Mouse (Mus musculus) retina, adult 2 months (tissue): ENCODE measurements around the gene Rpap2.

Experiments used
- DNase-seq: peaks from one replicate; pipeline ENCODE4 v3.0.0-alpha.2; 2012; ENCODE audit warnings: low read depth, low spot score

The Rpap2 gene

GRCm38 (mm10) chr5:107687161-107687560 lies 90.0 kb downstream of the Rpap2 start:
- no peak for DNase-seq

DNA sequence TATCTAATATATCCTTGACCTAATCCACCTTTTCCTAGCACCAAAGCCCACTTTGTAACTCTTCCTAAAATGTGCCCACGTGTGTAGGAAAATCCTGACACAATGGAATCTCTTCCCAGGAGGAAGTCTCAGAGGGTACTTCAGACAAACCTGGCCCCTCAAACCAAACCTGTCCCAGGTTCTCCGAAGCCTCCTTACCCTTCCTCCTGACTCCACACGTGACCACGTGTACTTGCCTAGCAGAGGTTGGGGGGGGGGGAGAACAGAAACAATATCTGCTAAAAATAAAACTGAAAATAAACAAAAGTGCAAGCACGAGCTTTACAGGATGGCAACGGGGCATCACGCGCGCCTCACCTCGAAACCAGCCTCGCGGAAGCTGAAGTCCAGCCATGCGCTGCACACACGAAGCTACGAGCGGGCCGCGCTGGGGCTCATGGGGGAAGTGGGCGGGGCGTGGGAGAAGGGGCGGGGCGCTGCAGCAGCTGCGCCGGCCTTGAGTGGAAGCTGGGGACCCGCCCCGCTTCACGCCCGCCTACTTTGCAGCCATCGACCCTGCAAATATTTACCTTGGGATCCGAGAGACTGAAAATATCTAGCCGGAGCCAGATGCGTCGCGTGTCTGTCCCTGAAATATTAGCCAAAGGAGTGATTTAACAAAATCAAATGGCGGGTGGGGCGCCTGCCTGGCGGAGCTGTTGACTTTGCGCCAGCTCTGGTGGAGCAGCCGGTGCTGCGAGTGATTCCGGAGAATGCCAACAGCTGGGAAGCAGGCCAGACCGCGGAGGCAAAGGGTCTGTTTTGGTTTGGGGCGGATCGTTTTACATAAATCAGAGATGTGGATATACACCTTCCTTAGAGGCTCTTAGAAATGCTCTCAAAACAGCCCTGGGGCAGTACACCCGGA lies 90.7 kb downstream of the Rpap2 start:
- DNase-seq: peak; percentile 33

DNA sequence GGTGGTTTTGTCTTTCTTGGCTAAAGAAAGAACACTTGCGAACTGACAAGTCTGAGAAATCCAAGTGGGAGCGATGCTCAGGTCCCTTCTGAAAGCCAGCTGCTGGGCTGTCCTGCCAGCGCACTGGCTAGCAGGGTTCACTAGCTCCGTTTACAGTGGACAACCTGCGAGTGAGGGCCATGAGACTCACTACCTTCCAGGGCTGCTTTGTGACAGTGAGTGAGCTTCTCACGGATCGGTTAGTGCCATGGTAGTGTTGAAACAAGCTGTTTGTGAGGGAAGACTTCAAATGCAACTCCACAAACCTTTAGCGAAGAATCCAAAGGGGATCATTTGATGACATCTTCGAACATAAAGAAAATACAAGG lies 91.3 kb downstream of the Rpap2 start:
- no peak for DNase-seq

- no peak for DNase-seq
Measured at GRCm38 (mm10) chr5:107695019-107695418, 97.8 kb downstream of the Rpap2 start.

- DNase-seq: no peak
Measured at GRCm38 (mm10) chr5:107698888-107699287, 101.7 kb downstream of the Rpap2 start.

DNA sequence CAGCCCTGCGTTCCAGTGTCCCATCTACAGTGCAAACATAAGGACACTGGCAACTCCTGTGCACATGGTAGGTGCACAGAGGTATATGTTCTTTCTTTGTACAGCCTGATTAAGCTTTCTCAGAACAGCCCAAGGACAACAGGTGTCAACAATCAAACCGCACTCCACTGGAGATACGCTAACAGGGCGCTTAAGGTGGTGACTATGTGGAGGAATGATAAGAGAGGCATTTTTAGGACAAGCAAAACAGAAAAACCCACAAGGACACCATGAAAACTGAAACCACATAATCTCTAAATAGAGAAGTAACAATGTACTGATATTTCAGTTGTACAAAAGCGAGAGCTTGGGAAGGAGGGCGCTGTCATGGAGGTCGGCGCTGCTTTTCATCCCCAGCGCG lies 103.7 kb downstream of the Rpap2 start:
- no peak for DNase-seq

DNA sequence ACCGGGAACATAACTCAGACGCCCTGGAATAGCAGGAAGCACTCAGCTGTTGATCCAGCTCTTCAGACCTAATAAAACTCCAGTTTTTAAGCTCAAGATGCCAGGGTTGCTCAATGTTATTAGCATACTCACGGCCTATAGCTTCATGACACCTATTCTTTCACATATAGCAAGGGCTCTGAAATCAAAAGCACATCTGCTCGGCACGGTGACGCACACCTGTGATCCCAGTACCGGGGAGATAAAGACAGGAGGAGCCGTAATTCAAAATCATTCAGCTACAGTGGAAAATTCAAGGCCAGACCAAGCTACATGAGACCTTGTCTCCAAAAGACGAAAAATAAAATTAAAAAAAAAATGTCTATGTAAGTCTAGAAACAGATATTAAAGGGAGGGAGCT lies 104.5 kb downstream of the Rpap2 start:
- no peak for DNase-seq

GRCm38 (mm10) chr5:107703207-107703763 lies 106.1 kb downstream of the Rpap2 start:
- no peak for DNase-seq

DNA sequence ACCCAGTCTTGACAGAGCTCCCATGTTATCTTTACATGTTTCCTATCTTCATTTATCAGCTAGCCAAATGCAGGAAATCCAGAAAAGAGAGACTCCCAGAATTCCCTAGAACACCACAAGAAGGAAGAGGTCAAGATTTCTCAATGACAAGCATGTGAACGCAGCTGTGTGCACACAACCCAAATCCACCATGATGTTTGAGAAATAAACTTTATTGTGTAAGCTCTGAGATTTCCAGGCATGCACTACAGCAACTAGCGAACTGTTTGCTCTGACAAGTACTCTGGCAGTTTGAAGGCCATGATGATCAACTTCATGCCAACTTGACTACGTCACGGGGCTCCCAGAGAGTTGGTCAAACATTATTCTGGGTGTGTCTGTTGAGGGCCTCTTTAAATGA lies 108.6 kb downstream of the Rpap2 start:
- no peak for DNase-seq

GRCm38 (mm10) chr5:107706262-107706661 lies 109.1 kb downstream of the Rpap2 start:
- DNase-seq: no peak

DNA sequence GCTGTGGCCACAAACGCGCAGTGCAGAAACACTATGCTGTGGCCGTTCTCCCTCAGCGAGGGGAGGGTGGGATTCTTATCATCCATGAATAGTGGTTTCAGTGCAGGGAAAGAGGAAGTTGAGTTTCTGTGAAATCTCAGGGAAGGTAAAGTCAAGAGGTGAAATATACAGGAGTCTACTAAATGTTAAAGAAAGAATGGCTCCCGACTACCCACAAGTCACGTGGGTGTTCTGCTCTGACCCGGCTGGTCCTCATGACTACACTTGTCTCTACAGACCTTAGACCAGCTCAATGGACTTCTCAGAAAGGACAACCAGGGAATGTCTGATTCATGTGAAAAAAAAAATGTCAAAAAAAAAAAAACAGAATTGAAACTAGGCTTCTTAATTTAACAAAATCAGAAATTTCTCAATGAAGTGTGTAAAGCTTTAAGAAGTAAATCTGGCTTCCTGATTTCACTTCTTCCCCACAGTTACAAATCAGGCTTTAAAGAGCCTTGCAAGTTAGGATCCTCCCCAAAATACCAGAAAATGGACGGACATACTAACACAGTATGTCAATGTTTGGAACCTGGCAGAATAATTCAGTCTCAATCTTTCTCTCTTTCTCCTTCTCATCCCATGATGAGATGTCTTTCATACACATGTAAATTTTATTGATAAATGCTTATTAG lies 111.1 kb downstream of the Rpap2 start:
- DNase-seq: no peak
